Mouse (Mus musculus): ENCODE results near the gene Adam34.
"Not testable (repeated sequence)": the region's sequence is repeated elsewhere in the genome, so short reads cannot be mapped to it uniquely, and the experiment has no call there.

Adam34 gene

DNA sequence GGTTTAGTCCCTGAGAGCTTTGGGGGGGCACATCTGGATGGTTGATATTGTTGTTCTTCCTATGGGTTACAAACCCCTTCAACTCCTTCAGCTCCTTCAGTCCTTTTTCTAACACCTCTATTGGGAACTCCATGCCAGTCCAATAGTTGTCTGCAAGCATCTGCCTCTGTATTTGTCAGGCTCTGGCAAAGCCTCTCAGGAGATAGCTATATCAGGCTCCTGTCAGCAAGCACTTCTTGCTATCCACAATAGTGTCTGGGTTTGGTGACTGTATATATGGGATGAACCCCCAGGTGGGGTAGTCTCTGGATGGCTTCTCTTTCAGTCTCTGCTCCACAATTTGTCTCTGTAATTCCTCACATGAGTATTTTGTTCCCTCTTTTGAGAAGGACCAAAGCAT lies at the start of gene Adam34:
Adam34 (minus strand) TSS at position 101 of the 400 bp plus-strand sequence.
- DNase-seq (ENCODE audit: low spot score) = no peak

DNA sequence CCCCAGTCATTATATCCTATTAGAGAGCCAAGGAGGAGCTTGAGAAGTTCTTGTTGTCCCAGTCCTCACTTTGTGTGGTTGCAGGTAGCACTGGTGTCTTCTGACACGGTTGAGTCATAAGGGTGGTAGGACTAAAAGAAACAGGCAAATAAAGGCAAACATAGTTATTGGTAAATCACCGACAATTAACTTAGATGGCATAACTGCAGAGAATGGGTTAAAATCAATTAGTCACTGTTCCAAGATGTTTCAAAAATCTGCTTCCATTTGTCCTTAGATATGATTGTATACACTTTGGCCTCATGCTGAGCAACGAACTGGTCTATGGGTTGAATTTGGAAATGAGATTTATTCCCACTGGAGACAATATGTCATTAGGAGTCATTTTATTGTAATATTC lies 82.7 kb downstream of the Adam34 start, which contains the start of gene Gm5346:
Gm5346 (minus strand) TSS at position 101 of the 400 bp plus-strand sequence.
- no peak for DNase-seq (ENCODE audit: low spot score)

DNA sequence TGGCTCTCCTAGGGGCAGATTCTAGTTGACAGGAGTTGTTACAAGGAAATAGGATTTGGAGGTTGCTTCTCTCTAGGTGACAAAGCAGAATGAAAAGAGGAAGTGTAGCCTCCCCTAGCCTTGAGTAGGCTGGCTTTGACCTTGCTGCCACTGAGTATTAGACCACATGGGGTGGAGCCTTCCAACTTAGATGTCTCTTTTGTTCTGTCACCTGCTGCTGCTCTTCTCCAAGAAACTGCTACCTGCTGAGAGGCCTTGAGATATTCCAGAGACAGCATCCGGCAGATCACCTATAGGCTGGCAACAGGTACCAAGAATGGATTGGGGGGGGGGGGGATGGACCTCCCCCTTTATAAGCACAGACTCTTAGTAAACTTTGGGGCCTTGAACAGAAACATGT lies 93.8 kb downstream of the Adam34 start:
- no peak for DNase-seq (ENCODE audit: low spot score)

DNA sequence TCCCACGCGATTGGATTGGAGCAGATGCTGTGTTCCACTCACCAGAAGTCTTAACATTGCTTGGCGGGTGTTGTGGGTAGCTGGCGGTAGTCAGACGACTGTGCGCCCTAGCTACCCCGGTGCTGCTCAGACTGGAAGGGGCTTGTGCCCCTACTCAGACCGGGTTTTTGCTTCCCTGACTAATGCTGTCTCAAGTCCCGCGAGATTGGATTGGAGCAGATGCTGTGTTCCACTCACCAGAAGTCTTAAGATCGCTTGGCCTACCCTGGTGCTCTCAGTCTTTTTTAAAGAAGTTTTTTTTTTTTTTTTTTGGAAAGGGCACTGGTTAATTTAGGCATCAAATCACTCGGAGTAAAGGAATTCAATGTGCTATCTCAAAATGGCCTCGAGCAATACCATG lies 106.2 kb downstream of the Adam34 start:
- DNase-seq (ENCODE audit: low spot score) = not testable (repeated sequence)

DNA sequence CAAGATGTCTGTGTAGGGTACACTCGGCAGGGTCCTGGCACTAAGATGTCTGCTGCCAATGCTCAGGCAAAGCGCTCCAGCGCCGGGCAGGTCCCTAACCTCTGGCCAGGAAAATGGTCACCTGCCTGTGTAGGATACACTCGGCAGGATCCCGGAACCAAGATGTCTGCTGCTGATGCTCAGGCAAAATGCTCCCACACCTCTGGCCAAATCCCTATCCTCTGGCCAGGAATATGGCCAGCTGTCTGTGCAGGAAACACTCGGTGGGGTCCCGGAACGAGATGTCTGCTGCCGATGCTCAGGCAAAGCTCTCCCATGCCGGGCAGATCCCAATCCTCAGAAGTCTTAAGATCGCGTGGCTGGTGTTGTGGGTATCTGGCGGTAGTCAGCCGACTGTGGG lies 106.7 kb downstream of the Adam34 start:
- DNase-seq (ENCODE audit: low spot score) = not testable (repeated sequence)
